Mouse (Mus musculus) intestine, embryonic 14.5 days (tissue): ENCODE results near the gene Cela1. TPM values are rescaled to one million over a fixed set of nuclear protein-coding genes. Genes with fewer than 3 reads are reported as not detected.

Experiments
- microRNA-seq: library from miRNA; unstranded; fragments of <30 nt; microRNA quantifications from one replicate; pipeline ENCODE4, GENCODE M21; 2016
- polyA plus RNA-seq: library from polyadenylated mRNA; unstranded; fragments of >200 nt; fragmentation: Nextera tagmentation; extraction: Ambion mirVana; gene quantifications from 2 replicates; pipeline ENCODE4 v1.2.1, GENCODE M21; 2014

Gene Cela1
- polyA plus RNA-seq, 1 experiment from 2014 or later, result 49.9 TPM

Small RNA genes lying within 50 kb of the gene (microRNA-seq; reads per million reads assigned to microRNA genes)
- gene Mir6961, result not detected

Other genes starting within 250 kb of the Cela1 start
- gene Letmd1, start 218.9 kb downstream of the Cela1 start, polyA plus RNA-seq, result 38.5 and 40.1 TPM in 2 replicates
- 11.3 and 13.5 TPM in 2 replicates for gene Csrnp2, start 192.4 kb downstream of the Cela1 start, polyA plus RNA-seq
- 20.0 and 23.7 TPM in 2 replicates for gene Tfcp2, start 135.9 kb downstream of the Cela1 start, polyA plus RNA-seq
- gene Pou6f1, start 87.9 kb downstream of the Cela1 start, polyA plus RNA-seq, result 6.9 and 7.6 TPM in 2 replicates
- gene Dazap2, start 72.6 kb downstream of the Cela1 start, polyA plus RNA-seq, result 269 and 284 TPM in 2 replicates
- gene Smagp, start 51.0 kb downstream of the Cela1 start, polyA plus RNA-seq, result 31.1 and 36.2 TPM in 2 replicates
- 5.7 and 6.4 TPM in 2 replicates for gene Bin2, start 18.4 kb downstream of the Cela1 start, polyA plus RNA-seq
- 1.2 and 1.4 TPM in 2 replicates for gene Galnt6, start 41.5 kb upstream of the Cela1 start, polyA plus RNA-seq
- gene Slc4a8, start 73.8 kb upstream of the Cela1 start, polyA plus RNA-seq, result 5.4 and 6.4 TPM in 2 replicates
- gene Scn8a, start 181.9 kb upstream of the Cela1 start, polyA plus RNA-seq, result 4.0 and 5.5 TPM in 2 replicates